Mouse (Mus musculus) A20 (cell line): Measurements from ENCODE around the gene Gm9945.

Source experiments
- DNase-seq: peaks from one replicate; pipeline ENCODE4 v3.0.0-alpha.2; 2011; ENCODE audit warnings: low read depth, low spot score

Gm9945 gene

DNA sequence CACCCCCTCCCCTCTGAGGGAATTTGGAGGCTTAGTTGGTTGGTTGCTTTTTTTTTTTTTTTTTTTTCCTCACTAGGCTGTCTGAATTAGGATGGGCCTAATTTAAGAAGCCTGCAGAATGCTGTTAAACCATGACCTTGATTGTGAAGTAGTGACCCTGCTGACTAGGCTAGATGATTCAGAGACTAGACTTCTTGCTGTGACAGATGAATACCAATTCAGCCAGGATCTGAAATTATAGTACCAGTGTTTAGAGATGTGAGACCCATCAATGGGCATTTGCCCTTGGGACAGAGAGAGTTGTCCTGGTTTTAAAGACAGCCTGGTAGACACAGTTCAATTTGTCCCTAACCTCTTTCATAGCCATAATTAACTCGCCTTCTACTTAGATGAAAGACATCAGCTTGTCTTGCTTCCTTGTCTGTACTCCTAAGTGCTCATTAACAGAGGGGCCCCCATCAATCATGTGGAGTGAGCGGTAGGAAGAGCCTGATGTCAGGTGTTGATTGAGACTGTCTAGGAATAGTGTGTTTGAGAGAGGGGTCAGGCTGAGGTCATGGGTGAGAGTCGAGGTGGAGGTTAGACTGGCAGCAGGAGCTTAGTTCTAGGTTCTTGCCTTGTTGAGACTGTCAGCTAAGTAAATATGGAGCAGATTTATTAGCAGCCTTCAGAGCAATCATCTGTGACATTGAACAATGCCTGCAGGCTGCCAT, 13.4 kb downstream of the Gm9945 start:
- no peak for DNase-seq

DNA sequence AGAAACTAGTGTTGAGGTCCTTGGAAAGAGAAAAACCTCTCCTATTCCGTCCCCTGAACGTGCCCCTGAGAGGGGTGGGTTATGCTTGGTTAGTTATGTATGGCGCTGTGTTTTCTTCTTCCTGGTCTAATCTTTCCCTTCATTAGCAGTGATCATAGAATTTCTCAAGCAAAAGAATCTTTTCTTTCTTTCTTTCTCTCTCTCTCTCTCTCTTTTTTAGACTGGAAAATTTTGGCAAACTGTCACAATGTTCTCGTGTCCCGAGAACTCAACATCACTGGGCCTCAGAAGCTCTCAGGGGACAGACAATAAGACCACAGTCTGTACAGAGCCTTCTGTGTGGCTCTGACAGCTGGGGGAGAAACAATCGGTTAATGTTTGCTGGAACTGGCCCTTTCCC, 15.5 kb downstream of the Gm9945 start:
- DNase-seq: peak; percentile 4

GRCm38 (mm10) chr11:53496946-53497345, 17.0 kb downstream of the Gm9945 start:
- peak; percentile 30 for DNase-seq

DNA sequence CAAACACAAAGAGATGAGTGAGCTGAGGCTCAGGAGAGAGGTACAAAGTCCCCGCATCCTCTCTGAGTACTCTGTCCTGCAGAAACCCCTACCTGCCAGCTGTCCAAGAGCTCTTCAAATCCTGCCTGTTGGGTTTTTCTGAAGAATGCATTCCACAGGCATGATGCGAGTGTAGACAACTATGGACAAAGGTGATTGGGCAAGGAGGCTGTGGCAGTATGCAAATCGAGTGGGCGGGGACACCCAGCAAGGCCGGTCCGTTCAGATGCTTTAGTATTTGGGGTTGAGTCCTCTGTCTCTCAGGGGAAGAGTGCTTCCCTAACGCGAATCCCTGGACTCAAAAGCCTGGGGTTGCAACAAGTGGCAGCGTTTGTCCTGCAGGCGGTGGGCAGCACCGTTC, 20.6 kb downstream of the Gm9945 start:
- no peak for DNase-seq

- peak; percentile 46 for DNase-seq
These were observed 22.2 kb downstream of the Gm9945 start for GRCm38 (mm10) chr11:53502039-53502765.

DNA sequence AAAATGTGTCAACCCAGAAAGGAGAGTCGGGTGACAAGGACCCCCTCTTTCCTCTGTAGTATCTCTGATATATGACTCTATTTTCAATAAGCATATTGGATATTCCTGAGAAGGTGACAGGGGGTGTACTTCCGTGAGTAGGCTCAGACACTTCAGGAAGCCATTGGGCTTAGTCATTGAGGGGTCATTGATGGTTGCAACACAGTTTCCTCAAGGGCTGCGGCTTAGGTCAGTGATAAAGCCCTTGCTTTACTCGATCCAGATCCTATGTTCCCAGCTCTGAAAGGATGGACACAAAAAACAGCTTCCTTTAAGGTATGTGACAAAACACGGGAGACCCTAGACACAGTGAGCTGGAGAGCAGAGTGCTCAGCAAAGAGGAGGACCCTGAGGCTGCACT, 23.8 kb downstream of the Gm9945 start:
- no peak for DNase-seq

DNA sequence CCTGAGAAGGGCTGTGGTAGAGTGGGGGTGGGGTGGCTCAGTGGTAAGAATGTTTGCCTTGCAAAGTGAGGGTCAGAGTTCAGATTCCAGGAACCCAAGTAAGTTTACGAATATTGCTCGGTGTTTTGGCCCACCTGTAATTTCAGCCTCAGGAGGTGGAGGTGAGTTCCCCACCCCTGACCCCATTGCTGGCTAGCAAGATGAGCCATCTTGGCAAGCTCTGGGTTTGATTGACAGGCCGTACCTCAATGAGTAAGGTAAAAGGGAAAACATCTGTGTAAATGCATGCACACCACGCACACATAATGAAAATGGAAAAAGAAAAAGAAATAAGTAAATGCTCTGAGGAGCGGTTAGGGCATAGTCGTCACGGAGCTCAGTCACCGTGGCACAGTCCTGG, 24.4 kb downstream of the Gm9945 start:
- DNase-seq: no peak

DNA sequence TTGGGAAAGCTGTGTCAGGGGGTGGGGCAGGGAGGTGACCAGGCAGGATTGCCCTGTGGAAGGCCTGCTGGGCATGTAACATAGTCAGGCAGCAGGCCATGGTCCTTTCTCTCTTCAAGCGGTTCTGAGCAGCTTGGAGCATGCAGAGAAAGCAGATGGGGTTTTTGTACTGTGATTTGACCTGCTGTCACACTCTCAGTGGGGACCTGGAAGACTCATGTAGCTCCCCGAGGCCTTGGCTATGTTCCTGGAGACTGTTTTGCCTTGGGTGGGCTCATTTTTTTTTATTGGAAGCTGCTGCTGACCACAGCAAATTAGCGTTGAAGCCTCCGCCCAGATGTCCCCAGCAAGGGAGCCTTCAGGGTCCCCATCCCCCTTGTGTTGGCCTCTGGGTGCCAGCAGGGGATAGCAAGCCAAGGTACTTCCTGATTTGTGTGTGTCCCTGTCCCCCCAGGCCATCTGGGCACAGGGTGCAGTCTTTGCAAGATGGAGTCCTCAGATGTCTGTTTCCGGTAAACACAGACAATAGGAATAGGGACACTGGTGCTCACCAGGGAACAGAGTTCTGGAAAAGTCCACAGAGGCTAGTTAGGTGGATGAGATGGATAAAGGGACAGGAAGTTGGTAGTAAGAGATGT, 25.2 kb downstream of the Gm9945 start:
- DNase-seq: no peak

DNA sequence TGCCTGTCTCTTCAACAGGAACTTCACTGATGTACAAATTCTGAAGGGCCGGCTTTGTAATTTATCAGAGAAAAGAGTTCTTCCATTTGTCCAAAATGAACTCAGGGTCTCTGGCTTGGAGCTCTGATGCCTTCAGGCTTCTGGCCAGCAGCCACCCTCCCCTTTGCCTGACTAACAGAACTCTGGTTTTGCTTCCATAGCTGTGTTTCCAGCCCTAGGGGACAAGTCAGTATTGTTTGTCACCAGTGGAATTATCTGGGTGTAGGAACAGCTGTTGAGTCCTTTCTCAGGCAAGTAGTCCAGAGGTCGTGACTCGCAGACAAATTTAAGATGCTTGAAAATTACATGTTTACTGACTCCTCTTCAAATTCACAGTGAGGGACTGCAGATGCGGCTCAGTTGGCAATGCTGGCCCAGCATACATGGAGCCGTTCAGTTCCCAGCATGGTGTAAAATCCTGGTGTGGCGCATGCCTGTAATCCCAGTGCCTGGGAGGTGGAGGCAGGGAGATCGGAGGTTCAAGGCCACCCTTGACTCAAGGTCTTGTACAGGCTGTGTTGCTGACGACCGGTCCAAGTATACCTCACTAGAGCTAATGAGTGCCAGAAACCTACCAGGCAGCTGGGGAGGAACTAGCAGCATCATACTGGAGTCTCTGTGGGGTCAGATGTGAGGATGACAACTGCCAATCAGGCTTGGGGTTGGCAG, 27.3 kb downstream of the Gm9945 start:
- DNase-seq: no peak

GRCm38 (mm10) chr11:53508152-53508551, 28.2 kb downstream of the Gm9945 start:
- no peak for DNase-seq

DNA sequence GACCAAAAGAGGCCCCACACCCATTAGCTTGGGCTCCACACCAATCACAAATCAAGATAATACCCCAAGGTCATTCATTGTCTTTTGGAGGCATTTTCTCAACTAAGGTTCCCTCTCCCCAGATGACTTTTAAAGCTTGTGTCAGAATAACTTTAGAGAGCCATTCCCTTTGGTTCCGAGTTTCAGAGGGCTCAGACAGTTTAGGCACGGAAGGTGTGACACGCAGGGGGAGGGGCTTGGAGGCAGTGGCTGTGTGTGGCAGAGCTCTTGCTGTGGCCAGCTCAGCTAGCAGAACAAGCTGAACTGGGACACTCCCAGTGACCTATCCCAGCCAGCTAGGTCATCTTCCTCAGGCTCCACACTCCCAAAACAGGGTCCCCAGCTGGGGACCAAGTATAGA, 28.6 kb downstream of the Gm9945 start:
- DNase-seq: no peak

DNA sequence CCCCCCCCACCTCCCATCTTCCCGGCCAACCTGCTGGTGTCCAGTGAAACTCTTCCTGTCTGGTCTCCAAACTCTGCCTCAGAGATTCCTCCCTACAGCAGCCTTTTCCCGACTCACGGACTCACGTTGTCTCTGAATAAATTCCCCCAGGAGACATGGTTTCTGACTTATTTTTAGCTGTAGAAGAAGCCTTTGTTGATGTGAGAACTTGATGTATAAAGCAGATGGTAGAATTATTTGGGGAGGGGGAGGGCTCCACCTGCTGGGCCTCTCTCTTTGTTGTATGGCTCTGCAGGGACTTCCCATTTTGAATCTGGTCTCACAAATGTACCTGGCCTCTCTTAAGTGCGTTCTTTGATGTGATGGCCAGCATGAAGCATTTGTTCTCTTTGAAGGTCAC, 30.4 kb downstream of the Gm9945 start:
- DNase-seq: no peak

GRCm38 (mm10) chr11:53516775-53517627, 37.0 kb downstream of the Gm9945 start:
- DNase-seq: no peak

DNA sequence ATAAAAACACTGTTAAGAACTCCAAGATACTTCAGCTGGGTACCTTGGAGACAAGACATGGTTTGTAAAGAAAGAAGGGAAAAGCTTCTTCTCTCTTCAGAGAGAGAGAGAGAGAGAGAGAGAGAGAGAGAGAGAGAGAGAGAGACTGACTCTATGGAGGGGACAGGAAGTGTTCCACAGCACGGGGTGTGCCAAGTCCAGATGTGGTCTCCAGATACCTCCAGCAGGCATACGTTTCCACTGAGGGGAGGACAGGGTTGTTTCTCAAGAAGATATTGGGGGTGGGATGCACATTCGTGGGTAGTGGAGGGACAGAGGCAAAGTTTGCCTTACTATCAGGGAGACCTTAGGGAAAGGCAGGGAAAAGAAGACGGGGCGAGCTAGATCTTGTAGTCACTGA, 38.8 kb downstream of the Gm9945 start:
- DNase-seq: no peak

GRCm38 (mm10) chr11:53519207-53520121, 39.5 kb downstream of the Gm9945 start, which contains the start of gene Sept8:
TSS of gene Sept8 (plus strand) at chr11:53519257.
- DNase-seq: peak; percentile 34

GRCm38 (mm10) chr11:53520122-53520978, 40.4 kb downstream of the Gm9945 start:
- no peak for DNase-seq

DNA sequence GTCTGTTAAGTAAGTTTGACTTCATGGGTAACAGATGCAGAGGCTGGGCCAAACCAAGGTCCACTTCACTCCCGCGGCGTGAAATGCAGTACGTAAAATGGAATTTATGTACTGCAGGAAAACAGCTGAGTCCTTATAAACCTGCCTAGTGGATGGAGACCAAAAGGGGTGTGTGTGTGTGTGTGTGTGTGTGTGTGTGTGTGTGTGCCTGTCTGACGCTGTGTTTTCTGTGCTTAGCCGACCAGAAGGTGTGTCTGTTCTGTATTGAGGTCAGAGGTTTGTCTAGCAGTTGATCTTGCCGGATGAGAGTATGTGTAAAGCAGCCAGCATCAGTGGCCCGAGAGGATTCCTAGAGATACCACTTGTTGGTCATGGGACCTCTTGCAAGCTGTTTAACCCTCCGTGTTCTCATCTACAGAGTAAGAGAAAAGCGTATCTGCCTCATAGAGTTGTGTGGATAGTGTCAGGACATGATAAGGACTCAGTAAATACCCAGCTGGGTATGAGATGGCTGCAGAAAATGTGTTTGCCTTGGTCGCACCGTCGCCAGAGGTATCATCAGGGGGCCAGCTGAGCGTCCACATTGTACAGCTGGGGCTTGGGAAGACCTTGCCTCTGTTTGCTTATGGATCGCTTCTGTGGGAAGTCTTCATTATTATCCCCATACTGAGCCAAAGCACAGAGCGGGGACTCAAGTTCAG, 41.3 kb downstream of the Gm9945 start:
- DNase-seq: no peak

- no peak for DNase-seq
These were observed 41.8 kb downstream of the Gm9945 start for GRCm38 (mm10) chr11:53521821-53522131.

DNA sequence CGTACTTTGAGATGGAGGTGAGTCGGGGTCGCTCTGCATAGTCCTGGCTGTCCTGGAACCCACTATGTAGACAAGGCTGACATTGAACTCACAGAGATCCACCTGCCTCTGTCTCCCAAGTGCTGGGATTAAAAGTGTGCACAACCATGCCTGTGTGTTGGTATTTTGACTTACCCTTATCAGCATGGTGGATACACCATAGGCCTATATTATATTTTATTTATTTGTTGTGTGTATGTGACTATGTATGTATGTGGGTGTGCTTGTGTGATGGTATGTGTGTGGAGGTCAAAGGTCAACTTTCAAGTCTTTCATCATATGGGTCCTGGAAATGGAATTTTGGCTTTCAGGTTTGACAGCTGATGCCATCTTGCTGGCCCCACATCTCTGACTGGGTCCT, 42.4 kb downstream of the Gm9945 start:
- no peak for DNase-seq
